Mouse (Mus musculus) neural tube, embryonic 12.5 days (tissue): ENCODE measurements around the gene Lcp1. TPM values are rescaled to one million over a fixed set of nuclear protein-coding genes. Genes with fewer than 3 reads are reported as not detected.
A peak's percentile ranks its signal among the peaks of the same experiment; 100 is the strongest.

Experiments used
- ATAC-seq: fragments of 200-750 bp; cut with Nextera tagmentation; 2 replicates; pipeline ENCODE4 v1.8.0; 2017; ENCODE audit warnings: low read depth, mild to moderate bottlenecking, moderate TSS enrichment, moderate library complexity; ENCODE audit not compliant: low FRiP score
- H3K27ac ChIP-seq: fragments of 300-500 bp; sonication (generic); 2 replicates; pipeline ENCODE4 v1.5.1; 2016
- H3K27me3 ChIP-seq: fragments of 300-500 bp; sonication (generic); replicated peaks from 2 replicates; pipeline ENCODE4 v1.6.1; 2016; ENCODE audit warnings: mild to moderate bottlenecking
- H3K36me3 ChIP-seq: fragments of 300-500 bp; sonication (generic); 2 replicates; pipeline ENCODE4 v1.6.1; 2016; ENCODE audit warnings: mild to moderate bottlenecking
- H3K4me1 ChIP-seq: fragments of 300-500 bp; sonication (generic); 2 replicates; pipeline ENCODE4 v1.6.1; 2016
- H3K4me2 ChIP-seq: fragments of 300-500 bp; sonication (generic); replicated peaks from 2 replicates; pipeline ENCODE4 v1.6.1; 2016; ENCODE audit warnings: mild to moderate bottlenecking
- H3K4me3 ChIP-seq: fragments of 300-500 bp; sonication (generic); 2 replicates; pipeline ENCODE4 v1.5.1; 2016
- H3K9ac ChIP-seq: fragments of 300-500 bp; sonication (generic); 2 replicates; pipeline ENCODE4 v1.6.1; 2016; ENCODE audit warnings: mild to moderate bottlenecking
- H3K9me3 ChIP-seq: fragments of 300-500 bp; sonication (generic); 2 replicates; pipeline ENCODE4 v1.6.1; 2016; ENCODE audit warnings: mild to moderate bottlenecking
- WGBS: fragments of 180-500 bp; shearing (Covaris S2); methylation state at CpG from one replicate; pipeline ENCODE4 v1.1.7; 2016; 5-methylcytosine and 5-hydroxymethylcytosine counted together
- polyA plus RNA-seq: library from polyadenylated mRNA; unstranded; fragments of >200 nt; fragmentation: Nextera tagmentation; extraction: Ambion mirVana; gene quantifications from 2 replicates; pipeline ENCODE4 v1.2.1, GENCODE M21; 2016

Gene Lcp1
- polyA plus RNA-seq, 1 experiment from 2014 or later, result 27.1 TPM

DNA sequence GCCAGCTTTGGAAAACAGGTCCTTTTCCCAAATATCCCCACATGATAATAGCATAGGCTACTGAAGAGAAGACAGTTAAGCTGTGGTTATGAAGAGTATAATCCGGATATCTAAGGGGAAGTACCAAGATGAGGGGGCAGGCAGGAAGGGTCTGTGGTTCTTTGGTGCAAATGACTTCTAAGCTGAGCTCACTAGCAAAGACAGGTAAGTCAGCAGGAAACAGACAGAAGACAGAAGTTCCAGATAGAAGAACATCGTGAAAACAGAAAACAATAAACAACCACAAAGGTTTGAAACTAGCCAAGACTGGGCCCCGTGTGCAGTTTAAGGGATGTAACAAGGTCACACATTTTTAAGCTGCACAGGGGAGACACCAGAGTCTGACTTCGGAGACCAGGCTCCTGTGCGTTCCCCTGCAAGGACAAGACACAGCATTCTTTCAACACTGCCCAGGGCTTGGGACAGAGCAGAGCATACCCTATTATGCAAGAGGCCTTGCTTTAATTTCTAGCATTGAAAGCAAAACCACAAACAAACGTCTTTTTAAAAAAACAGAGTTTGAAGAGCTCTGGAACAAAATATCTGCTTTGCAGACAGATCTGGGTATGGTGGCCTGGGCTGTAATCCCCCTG lies 96.7 kb downstream of the Lcp1 start:
- ATAC-seq, result no peak
- Histone ChIP-seq H3K9ac (no peak overlapping the region), H3K27me3 (no peaks in the 10 kb centered on the region), H3K36me3 (no peaks in the 10 kb centered on the region), H3K27ac (no peak overlapping the region), H3K4me1 (no peaks in the 10 kb centered on the region), H3K4me3 (no peak overlapping the region), H3K4me2 (no peak overlapping the region), H3K9me3 (no peaks in the 10 kb centered on the region)
- WGBS, result 83% methylated on average over 6 of the region's 6 CpGs

DNA sequence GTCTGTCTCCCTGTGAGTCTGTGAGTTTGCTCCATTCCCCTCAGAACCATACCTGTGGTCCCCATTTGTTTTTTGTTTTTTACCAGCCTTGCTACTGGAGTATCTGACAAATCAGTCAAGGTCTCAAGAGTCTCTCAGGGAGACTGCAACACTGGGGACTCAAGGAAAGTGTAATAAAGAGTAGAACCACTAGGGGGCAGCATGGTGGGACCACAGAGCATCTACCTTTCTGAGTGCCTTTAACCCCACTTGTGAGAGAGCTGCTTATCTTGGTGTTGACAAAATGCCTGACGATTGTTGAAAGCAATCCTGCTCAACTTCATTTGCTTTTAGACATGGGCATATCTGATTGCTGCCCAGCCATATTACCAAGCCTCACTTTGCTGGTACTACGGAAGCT lies 98.9 kb downstream of the Lcp1 start:
- H3K9ac ChIP-seq, result no peak overlapping the region
- no peaks in the 10 kb centered on the region for H3K9me3 ChIP-seq
- H3K4me1 ChIP-seq, result no peaks in the 10 kb centered on the region
- H3K36me3 ChIP-seq, result no peaks in the 10 kb centered on the region
- ATAC-seq, result no peak
- no peak overlapping the region for H3K4me3 ChIP-seq
- H3K27ac ChIP-seq, result no peak overlapping the region
- H3K27me3 ChIP-seq, result no peaks in the 10 kb centered on the region
- H3K4me2 ChIP-seq, result no peak overlapping the region
- 73% methylated on average over 2 of the region's 2 CpGs for WGBS

DNA sequence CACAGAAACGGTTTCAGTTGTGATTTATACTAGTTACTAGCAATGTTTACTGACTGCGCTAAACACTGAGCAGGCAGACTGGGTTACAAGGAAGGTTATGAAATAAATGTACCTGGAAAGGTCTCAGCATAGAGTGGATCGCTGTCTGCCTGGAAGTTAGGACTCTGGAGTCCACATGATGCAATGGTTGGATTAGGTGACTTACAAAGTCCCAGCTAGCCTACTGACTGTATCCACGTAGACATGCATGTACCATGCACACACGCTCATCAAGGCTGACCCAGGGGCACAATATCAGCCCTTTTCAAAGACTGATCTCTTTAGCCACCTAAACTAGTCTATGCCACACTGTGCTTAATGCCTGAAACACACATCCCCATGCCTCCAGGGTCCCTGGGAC lies 102.2 kb downstream of the Lcp1 start:
- H3K4me3 ChIP-seq, result no peak overlapping the region
- H3K9ac ChIP-seq, result no peak overlapping the region
- no peaks in the 10 kb centered on the region for H3K9me3 ChIP-seq
- no peaks in the 10 kb centered on the region for H3K27me3 ChIP-seq
- peaks cover 8% of the 10 kb centered on the region for H3K4me1 ChIP-seq
- no peaks in the 10 kb centered on the region for H3K36me3 ChIP-seq
- WGBS, result 94% methylated on average over 5 of the region's 5 CpGs
- H3K27ac ChIP-seq, result no peak overlapping the region
- no peak overlapping the region for H3K4me2 ChIP-seq
- no peak for ATAC-seq

DNA sequence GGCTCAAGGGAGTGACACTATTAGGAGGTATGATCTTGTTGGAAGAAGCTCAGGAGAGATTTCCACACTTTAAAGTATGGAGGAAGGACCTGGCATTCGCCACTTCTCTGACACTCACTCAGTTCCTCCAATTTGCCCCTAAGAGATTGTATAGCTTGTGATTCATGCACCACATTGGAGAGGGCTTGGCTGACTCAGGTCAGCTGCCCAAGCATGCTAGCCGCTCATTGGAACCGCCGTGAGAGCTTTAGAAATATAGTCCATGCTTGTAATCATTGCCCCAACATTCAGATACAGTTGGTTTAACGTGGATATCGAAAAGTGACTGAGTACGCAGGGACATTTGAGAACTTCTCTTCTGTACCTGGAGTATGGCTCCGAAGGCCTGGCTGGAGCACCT lies 104.7 kb downstream of the Lcp1 start:
- WGBS, result 63% methylated on average over 8 of the region's 8 CpGs
- H3K9ac ChIP-seq, result no peak overlapping the region
- no peaks in the 10 kb centered on the region for H3K36me3 ChIP-seq
- ATAC-seq, result peak; percentile 48
- H3K27ac ChIP-seq, result no peak overlapping the region
- no peak overlapping the region for H3K4me3 ChIP-seq
- H3K27me3 ChIP-seq, result no peaks in the 10 kb centered on the region
- H3K9me3 ChIP-seq, result no peaks in the 10 kb centered on the region
- peak overlapping the region; percentile 33 for H3K4me2 ChIP-seq
- H3K4me1 ChIP-seq, result peaks cover 8% of the 10 kb centered on the region

DNA sequence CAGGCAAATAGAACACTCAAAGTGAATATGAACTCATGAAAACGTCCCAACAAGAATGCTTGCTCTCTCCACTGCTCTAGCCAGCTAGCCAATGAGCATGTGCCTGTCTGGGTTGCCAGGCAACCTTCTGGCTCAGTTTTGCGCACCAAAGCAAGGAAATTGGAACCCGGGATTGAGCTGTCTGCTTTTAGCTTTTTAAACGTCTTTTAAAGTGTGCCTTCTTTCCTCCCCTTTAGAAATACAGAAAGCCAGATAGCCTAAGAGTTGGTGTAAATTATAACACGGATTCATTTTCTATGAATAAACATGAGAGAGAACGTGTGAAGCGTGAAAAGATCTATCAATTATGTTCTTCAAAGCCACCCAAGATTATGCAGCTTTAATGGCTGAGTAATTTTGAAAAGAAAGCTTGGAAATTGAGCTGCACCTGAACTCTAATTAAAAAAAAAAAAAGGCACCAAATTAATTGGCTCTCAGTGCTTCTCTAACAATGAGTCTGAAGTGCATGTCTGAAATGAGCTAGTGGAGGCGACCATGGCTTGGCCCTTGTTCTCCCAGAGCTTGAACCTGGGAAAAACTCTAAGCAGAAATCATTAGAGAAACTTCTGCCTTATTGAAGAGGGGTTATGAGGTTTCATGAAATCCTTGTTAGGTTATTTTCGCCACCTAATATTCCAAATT lies 105.2 kb downstream of the Lcp1 start:
- Histone ChIP-seq H3K4me1 (peaks cover 8% of the 10 kb centered on the region), H3K36me3 (no peaks in the 10 kb centered on the region), H3K27me3 (no peaks in the 10 kb centered on the region), H3K9me3 (no peaks in the 10 kb centered on the region), H3K27ac (0 out of 2 replicates have a peak overlapping the region, but pooled peaks have one; percentile 15), H3K4me3 (no peak overlapping the region), H3K4me2 (peak overlapping the region; percentile 33), H3K9ac (no peak overlapping the region)
- 27% methylated on average over 9 of the region's 9 CpGs for WGBS
- peak; percentile 90 for ATAC-seq

DNA sequence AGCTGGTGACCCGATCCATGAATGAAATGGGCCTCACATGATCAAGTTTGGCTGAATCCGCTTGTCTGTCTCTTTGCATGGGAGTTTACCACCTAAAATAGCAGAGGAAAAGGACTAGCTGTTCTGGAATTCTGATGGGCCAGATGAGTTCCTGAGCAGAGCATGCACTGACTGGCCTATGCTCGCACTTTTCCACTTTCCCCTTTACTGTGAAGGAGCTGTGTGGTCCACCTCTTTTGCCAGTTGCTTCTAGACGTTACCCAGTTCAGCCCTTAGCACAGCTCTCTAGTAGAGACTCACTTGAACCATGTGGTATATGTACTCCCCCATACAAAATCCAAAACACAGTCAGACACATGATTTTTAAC lies 105.7 kb downstream of the Lcp1 start:
- ATAC-seq, result peak; percentile 4; the same call in 1 of the 2 replicates
- Histone ChIP-seq H3K9me3 (no peaks in the 10 kb centered on the region), H3K27me3 (no peaks in the 10 kb centered on the region), H3K36me3 (no peaks in the 10 kb centered on the region), H3K27ac (0 out of 2 replicates have a peak overlapping the region, but pooled peaks have one; percentile 15), H3K4me2 (no peak overlapping the region), H3K4me1 (peaks cover 8% of the 10 kb centered on the region), H3K4me3 (no peak overlapping the region), H3K9ac (no peak overlapping the region)
- WGBS, result 61% methylated on average over 4 of the region's 4 CpGs

DNA sequence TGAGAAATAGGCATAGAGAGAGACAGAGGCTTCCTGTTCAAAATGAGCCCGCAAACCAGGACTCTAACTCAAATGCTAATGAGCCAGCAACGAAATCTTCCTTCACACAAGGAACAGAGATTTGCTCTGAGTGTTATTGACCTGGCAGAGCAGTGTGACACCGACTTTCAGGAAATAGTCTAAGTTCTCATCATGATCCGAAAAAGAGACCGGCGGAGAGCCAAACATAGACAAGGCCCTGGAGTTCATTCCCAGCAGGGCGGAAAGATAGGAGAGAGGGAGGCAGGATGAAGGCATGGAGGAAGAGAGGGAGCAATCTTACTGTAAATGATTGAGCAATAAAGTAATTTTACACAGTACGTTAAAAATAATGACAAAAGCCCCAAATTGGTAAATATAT lies 106.2 kb downstream of the Lcp1 start:
- Histone ChIP-seq H3K27ac (no peak overlapping the region), H3K36me3 (no peaks in the 10 kb centered on the region)
- ATAC-seq, result no peak

DNA sequence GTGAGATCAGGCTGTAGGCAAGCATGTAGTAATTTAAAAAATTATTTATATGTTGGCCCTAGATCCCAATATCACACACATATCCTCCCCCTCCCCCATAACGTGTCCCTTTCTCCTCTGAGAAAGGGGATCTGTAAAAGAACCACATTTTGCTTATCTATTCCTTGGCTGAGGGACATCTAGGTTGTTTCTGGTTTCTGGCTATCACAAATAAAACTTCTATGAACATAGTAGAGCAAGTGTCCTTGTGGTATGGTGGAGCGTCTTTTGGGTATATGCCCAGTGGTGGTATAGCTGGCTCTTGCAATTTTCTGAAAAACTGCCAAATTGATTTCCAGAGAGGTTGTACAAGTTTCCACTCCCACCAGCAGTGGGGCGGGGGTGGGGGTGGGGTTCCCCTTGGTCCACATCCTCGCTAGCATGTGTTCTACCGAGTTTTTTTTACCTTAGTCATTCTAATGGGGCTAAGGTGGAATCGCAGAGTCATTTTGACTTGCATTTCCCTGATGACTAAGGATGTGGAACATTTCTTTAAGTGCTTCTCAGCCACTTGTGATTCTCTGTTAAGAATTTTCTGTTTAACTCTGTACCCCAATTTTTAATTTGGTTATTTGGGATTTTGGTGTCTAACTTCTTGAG lies 107.3 kb downstream of the Lcp1 start:
- Histone ChIP-seq H3K27ac (no peak overlapping the region), H3K4me3 (no peak overlapping the region), H3K9me3 (no peaks in the 10 kb centered on the region), H3K4me1 (peaks cover 8% of the 10 kb centered on the region), H3K36me3 (no peaks in the 10 kb centered on the region), H3K27me3 (no peaks in the 10 kb centered on the region), H3K9ac (no peak overlapping the region), H3K4me2 (no peak overlapping the region)
- WGBS, result 88% methylated on average over 6 of the region's 6 CpGs
- no peak for ATAC-seq

More for the DNA sequence above, 106.2 kb downstream of the Lcp1 start:
- no peak overlapping the region for H3K4me2 ChIP-seq
- no peak overlapping the region for H3K9ac ChIP-seq
- no peaks in the 10 kb centered on the region for H3K27me3 ChIP-seq
- WGBS, result 74% methylated on average over 8 of the region's 8 CpGs
- no peak overlapping the region for H3K4me3 ChIP-seq
- peaks cover 8% of the 10 kb centered on the region for H3K4me1 ChIP-seq
- H3K9me3 ChIP-seq, result no peaks in the 10 kb centered on the region

DNA sequence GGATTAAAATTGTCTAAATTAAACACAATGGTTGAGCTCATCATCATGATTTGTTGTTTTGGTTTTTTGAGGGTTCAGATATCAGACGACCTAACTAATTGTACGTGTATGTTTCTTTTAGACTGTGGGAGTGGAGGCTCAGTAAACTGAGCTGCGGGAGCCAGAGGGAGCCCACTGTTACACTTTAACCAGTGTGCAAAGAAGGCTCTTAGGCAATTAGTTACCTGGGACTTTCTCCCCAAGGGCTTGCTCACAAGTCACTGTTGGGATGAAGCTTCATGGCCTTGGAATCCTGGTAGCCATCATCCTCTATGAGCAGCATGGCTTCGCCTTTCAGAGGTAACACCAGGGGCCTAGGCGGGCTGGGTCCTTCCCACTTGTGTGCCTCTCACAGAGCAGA lies 111.2 kb downstream of the Lcp1 start, which contains the start of gene Cpb2:
Cpb2 (plus strand) TSS at position 201 of the 400 bp plus-strand sequence.
- H3K27ac ChIP-seq, result no peak within 1 kb of the TSS
- WGBS, result 87% methylated on average over 5 of the region's 5 CpGs
- no peak within 1 kb of the TSS for H3K9ac ChIP-seq
- H3K9me3 ChIP-seq, result no peaks in the 10 kb centered on the region
- H3K27me3 ChIP-seq, result no peaks in the 10 kb centered on the region
- H3K4me2 ChIP-seq, result no peak within 1 kb of the TSS
- no peak for ATAC-seq
- H3K36me3 ChIP-seq, result no peaks in the 10 kb centered on the region
- no peaks in the 10 kb centered on the region for H3K4me1 ChIP-seq
- no peak within 1 kb of the TSS for H3K4me3 ChIP-seq

DNA sequence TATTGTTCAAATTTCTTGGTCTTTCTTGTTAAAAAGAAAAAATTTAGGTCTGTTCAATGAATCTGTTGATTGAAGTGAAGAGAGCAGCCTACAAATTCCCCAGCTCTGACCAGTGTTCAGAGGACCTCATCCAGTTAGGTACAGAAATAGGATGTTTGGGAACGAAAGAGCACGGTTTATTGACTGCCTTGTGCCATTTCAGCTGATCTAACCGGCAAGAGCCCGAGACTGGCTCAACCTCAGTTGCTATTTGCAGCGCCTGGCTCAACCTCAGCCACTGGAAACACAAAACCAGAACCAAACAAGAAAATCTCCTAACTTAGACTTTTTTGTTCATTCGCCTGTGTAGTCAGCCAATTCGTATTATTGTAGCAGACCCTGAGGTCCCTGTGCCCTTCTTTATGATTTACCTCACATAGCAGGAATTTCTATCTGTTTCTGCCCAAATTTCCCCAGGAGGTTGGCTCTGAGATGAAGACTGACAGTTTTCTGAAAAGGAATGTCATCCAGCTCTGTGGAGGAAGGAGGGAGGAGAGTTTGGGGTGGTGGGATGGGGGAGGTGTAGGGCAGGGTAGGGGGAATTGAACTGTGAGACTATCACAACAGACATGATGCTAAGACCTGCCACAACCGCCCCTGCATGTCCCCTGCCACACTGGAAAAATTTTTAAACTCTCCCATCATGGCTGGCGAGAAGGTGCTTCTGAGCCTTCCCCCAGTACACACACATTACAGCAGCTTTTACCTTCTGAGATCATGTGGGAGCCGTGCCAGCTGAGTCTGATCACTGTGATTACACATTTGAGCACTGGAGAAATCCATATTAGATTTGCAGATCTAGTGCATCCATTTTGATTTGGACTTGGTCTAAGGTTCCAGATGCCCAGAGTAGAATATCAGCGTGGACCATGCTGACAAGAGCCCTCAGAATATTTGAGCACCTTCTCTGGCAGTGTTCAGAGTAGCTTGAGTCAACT lies 115.4 kb downstream of the Lcp1 start:
- Histone ChIP-seq H3K27ac (no peak overlapping the region), H3K4me2 (no peak overlapping the region), H3K4me1 (no peaks in the 10 kb centered on the region), H3K4me3 (no peak overlapping the region), H3K9ac (no peak overlapping the region), H3K9me3 (no peaks in the 10 kb centered on the region), H3K36me3 (no peaks in the 10 kb centered on the region), H3K27me3 (no peaks in the 10 kb centered on the region)
- WGBS, result 83% methylated on average over 11 of the region's 11 CpGs
- ATAC-seq, result no peak

DNA sequence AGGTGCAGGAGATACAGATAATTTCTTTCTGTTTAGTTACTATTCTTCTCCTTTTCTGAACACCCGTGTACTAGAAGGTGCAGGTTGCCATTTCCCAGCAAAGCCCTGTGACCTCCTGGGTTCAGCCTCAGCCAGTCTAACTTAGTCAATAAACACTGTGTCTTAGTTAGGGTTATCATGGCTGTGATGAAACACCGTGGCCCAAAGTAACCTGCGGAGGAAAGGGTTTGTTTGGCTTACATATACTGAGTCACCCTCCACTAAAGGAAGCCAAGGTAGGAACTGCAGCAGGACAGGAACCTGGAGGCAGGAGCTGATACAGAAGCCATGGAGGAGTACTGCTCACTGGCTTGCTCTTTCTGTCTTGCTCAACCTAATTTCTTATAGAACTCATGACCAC lies 119.5 kb downstream of the Lcp1 start:
- Histone ChIP-seq H3K4me3 (no peak overlapping the region), H3K36me3 (no peaks in the 10 kb centered on the region), H3K9ac (no peak overlapping the region), H3K4me2 (no peak overlapping the region), H3K9me3 (no peaks in the 10 kb centered on the region), H3K4me1 (no peaks in the 10 kb centered on the region), H3K27me3 (no peaks in the 10 kb centered on the region), H3K27ac (no peak overlapping the region)
- no peak for ATAC-seq
- 88% methylated on average over 3 of the region's 3 CpGs for WGBS

DNA sequence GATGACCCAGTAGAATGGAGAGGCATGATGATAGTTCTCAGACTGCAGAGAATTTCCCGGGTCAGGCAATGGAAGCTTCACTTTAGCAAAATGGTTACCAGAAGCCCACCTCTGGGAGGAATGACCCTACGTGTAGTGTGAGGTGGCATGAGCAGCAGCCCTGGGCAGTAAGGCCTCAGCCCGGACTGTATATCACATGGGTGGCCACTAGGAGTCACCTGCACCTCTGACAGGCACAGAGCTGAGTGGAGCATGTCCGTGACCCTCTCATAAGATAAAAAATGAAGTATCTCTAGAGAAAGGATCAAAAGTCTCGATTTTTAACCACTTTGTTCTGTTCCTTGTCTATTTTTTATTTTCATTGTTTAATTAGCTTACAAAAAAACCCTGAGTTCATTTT lies 125.6 kb downstream of the Lcp1 start:
- Histone ChIP-seq H3K4me1 (no peaks in the 10 kb centered on the region), H3K9ac (no peak overlapping the region), H3K36me3 (no peaks in the 10 kb centered on the region), H3K27me3 (no peaks in the 10 kb centered on the region), H3K27ac (no peak overlapping the region), H3K4me3 (no peak overlapping the region), H3K4me2 (no peak overlapping the region), H3K9me3 (no peaks in the 10 kb centered on the region)
- 52% methylated on average over 5 of the region's 5 CpGs for whole genome bisulfite sequencing
- 0 out of 2 replicates have a peak, but pooled peaks have one; percentile 48 for ATAC-seq
